Mouse (Mus musculus) lung, postnatal 0 days (tissue): ENCODE measurements around the gene Ampd1. TPM values are rescaled to one million over a fixed set of nuclear protein-coding genes. Genes with fewer than 3 reads are reported as not detected.
A peak's percentile ranks its signal among the peaks of the same experiment; 100 is the strongest.

Source experiments
- ATAC-seq: fragments of 200-750 bp; cut with Nextera tagmentation; 2 replicates; pipeline ENCODE4 v1.8.0; 2017; ENCODE audit warnings: moderate library complexity
- DNase-seq: peaks from one replicate; pipeline ENCODE4 v3.0.0-alpha.2; 2016; ENCODE audit warnings: low spot score
- H3K27ac ChIP-seq: fragments of 300-500 bp; sonication (generic); 2 replicates; pipeline ENCODE4 v1.5.1; 2014; ENCODE audit warnings: antibody characterized with exemption, mild to moderate bottlenecking, low read length, mixed read lengths
- H3K27me3 ChIP-seq: fragments of 300-500 bp; sonication (generic); replicated peaks from 2 replicates; pipeline ENCODE4 v1.6.1; 2014; ENCODE audit warnings: low read length, mixed read lengths; ENCODE audit not compliant: insufficient read depth
- H3K36me3 ChIP-seq: fragments of 300-500 bp; sonication (generic); 2 replicates; pipeline ENCODE4 v1.6.1; 2014; ENCODE audit warnings: low read length, mixed read lengths; ENCODE audit not compliant: insufficient read depth
- H3K4me1 ChIP-seq: fragments of 300-500 bp; sonication (generic); 2 replicates; pipeline ENCODE4 v1.6.1; 2014; ENCODE audit warnings: antibody characterized with exemption, low read depth, low read length, mixed read lengths; ENCODE audit not compliant: insufficient read depth
- H3K4me2 ChIP-seq: fragments of 300-500 bp; sonication (generic); replicated peaks from 2 replicates; pipeline ENCODE4 v1.6.1; 2014; ENCODE audit warnings: low read depth, mild to moderate bottlenecking, low read length, moderate library complexity, mixed read lengths
- H3K4me3 ChIP-seq: fragments of 300-500 bp; sonication (generic); 2 replicates; pipeline ENCODE4 v1.5.1; 2014; ENCODE audit warnings: low read depth, low read length
- H3K9ac ChIP-seq: fragments of 300-500 bp; sonication (generic); replicated peaks from 2 replicates; pipeline ENCODE4 v1.6.1; 2014; ENCODE audit warnings: low read depth, mild to moderate bottlenecking
- H3K9me3 ChIP-seq: fragments of 300-500 bp; sonication (generic); 2 replicates; pipeline ENCODE4 v1.6.1; 2016; ENCODE audit warnings: low read length, mixed read lengths
- CTCF ChIP-seq: IDR thresholded peaks from 2 replicates; pipeline ENCODE4 v1.5.1; 2016; ENCODE audit warnings: antibody characterized with exemption, mild to moderate bottlenecking
- EP300 ChIP-seq: IDR thresholded peaks from 2 replicates; pipeline ENCODE4 v1.6.1; 2016; ENCODE audit warnings: antibody characterized with exemption, mild to moderate bottlenecking, control low read depth
- WGBS: fragments of 180-500 bp; shearing (Covaris S2); extraction: QIAGEN DNeasy Blood & Tissue Kit; methylation state at CpG from one replicate; pipeline ENCODE4 v1.1.7; 2014; 5-methylcytosine and 5-hydroxymethylcytosine counted together
- polyA plus RNA-seq: library from polyadenylated mRNA; unstranded; fragments of >200 nt; fragmentation: Nextera tagmentation; extraction: Ambion mirVana; gene quantifications from 2 replicates; pipeline ENCODE4 v1.2.1, GENCODE M21; 2015

Ampd1 gene
- polyA plus RNA-seq, 1 experiment from 2014 or later = 0.45 TPM

GRCm38 (mm10) chr3:103081051-103081450, 7.2 kb downstream of the Ampd1 start:
- H3K27me3 ChIP-seq = no peaks in the 10 kb centered on the region
- no peak overlapping the region for H3K4me3 ChIP-seq
- H3K36me3 ChIP-seq = no peaks in the 10 kb centered on the region
- ATAC-seq (no peak), DNase-seq (no peak)
- no peak overlapping the region for H3K9ac ChIP-seq
- no peaks in the 10 kb centered on the region for H3K4me1 ChIP-seq
- 67% methylated on average over 11 of the region's 11 CpGs for WGBS
- no peak for TF ChIP-seq EP300
- TF ChIP-seq CTCF = no peak
- H3K27ac ChIP-seq = no peak overlapping the region
- H3K9me3 ChIP-seq = no peaks in the 10 kb centered on the region
- no peak overlapping the region for H3K4me2 ChIP-seq

- TF ChIP-seq EP300 (no peak), CTCF (no peak)
- H3K4me1 ChIP-seq = no peaks in the 10 kb centered on the region
- 73% methylated on average over 17 of the region's 17 CpGs for WGBS
- no peak for ATAC-seq
- H3K27ac ChIP-seq = no peak overlapping the region
- no peak overlapping the region for H3K9ac ChIP-seq
- H3K27me3 ChIP-seq = no peaks in the 10 kb centered on the region
- DNase-seq = no peak
- H3K36me3 ChIP-seq = no peaks in the 10 kb centered on the region
- no peaks in the 10 kb centered on the region for H3K9me3 ChIP-seq
- H3K4me3 ChIP-seq = no peak overlapping the region
- no peak overlapping the region for H3K4me2 ChIP-seq
Observed at GRCm38 (mm10) chr3:103081861-103082453, 8.1 kb downstream of the Ampd1 start.

GRCm38 (mm10) chr3:103082761-103083160, 8.9 kb downstream of the Ampd1 start:
- Histone ChIP-seq H3K9ac (no peak overlapping the region), H3K4me2 (no peak overlapping the region), H3K36me3 (no peaks in the 10 kb centered on the region), H3K4me1 (no peaks in the 10 kb centered on the region), H3K27ac (no peak overlapping the region), H3K4me3 (no peak overlapping the region), H3K27me3 (no peaks in the 10 kb centered on the region), H3K9me3 (no peaks in the 10 kb centered on the region)
- TF ChIP-seq EP300 (no peak), CTCF (no peak)
- ATAC-seq (no peak), DNase-seq (no peak)
- WGBS = 78% methylated on average over 5 of the region's 5 CpGs

- Histone ChIP-seq H3K9ac (no peak overlapping the region), H3K9me3 (no peaks in the 10 kb centered on the region), H3K4me1 (no peaks in the 10 kb centered on the region), H3K36me3 (no peaks in the 10 kb centered on the region), H3K4me2 (no peak overlapping the region), H3K27me3 (no peaks in the 10 kb centered on the region), H3K4me3 (no peak overlapping the region), H3K27ac (no peak overlapping the region)
- WGBS = 76% methylated on average over 3 of the region's 3 CpGs
- TF ChIP-seq CTCF = no peak
- TF ChIP-seq EP300 = no peak
- ATAC-seq = no peak
- DNase-seq = no peak
Observed at GRCm38 (mm10) chr3:103085986-103086385, 12.2 kb downstream of the Ampd1 start.

GRCm38 (mm10) chr3:103091753-103092152, 17.9 kb downstream of the Ampd1 start:
- Histone ChIP-seq H3K4me1 (no peaks in the 10 kb centered on the region), H3K9me3 (no peaks in the 10 kb centered on the region), H3K4me2 (no peak overlapping the region), H3K36me3 (no peaks in the 10 kb centered on the region), H3K27ac (no peak overlapping the region), H3K4me3 (no peak overlapping the region), H3K27me3 (no peaks in the 10 kb centered on the region), H3K9ac (no peak overlapping the region)
- ATAC-seq (no peak), DNase-seq (no peak)
- WGBS = 90% methylated on average over 2 of the region's 2 CpGs
- TF ChIP-seq EP300 = no peak
- TF ChIP-seq CTCF = no peak

- WGBS = 73% methylated on average over 23 of the region's 23 CpGs
- Histone ChIP-seq H3K4me2 (no peak overlapping the region), H3K27ac (no peak overlapping the region), H3K9ac (no peak overlapping the region), H3K36me3 (no peaks in the 10 kb centered on the region), H3K4me3 (no peak overlapping the region), H3K4me1 (no peaks in the 10 kb centered on the region; the same call in 1 of the 2 replicates), H3K27me3 (no peaks in the 10 kb centered on the region), H3K9me3 (no peaks in the 10 kb centered on the region)
- no peak for ATAC-seq
- TF ChIP-seq EP300 = no peak
- no peak for DNase-seq
Observed at GRCm38 (mm10) chr3:103098662-103099061, 24.8 kb downstream of the Ampd1 start.

- no peak for ATAC-seq
- TF ChIP-seq CTCF = peak; percentile 55
- TF ChIP-seq EP300 = no peak
- Histone ChIP-seq H3K4me2 (no peak overlapping the region), H3K9me3 (no peaks in the 10 kb centered on the region), H3K4me1 (no peaks in the 10 kb centered on the region; the same call in 1 of the 2 replicates), H3K27me3 (no peaks in the 10 kb centered on the region), H3K4me3 (no peak overlapping the region), H3K9ac (no peak overlapping the region), H3K27ac (no peak overlapping the region), H3K36me3 (no peaks in the 10 kb centered on the region)
- 84% methylated on average over 6 of the region's 6 CpGs for WGBS
- DNase-seq = peak; percentile 43
Observed at GRCm38 (mm10) chr3:103099667-103100066, 25.9 kb downstream of the Ampd1 start.
